9 mouse cellular contexts compared by ENCODE assay signal in genomic region chr11:100702906-100703305, GRCm38 (mm10). TPM values are rescaled to one million over a fixed set of nuclear protein-coding genes. Genes with fewer than 3 reads are reported as not detected.
DNase-seq lines count a peak whose midpoint lies in the region; ATAC-seq and TF ChIP-seq lines count a peak whose summit lies in the region.
"Had no signal": no experiment of that assay in that cellular context is flagged by ENCODE, and none has a peak within 500 bp of the region (broad histone marks: within the 10 kb centered on the region; RNA-seq: fewer than 3 reads in every experiment).

No protein-coding gene starts in this region.

- no peak for TF ChIP-seq CTCF in midbrain, postnatal 0 days (IDR thresholded peaks at IDR 0.05)
- no peak for TF ChIP-seq CTCF in intestine, postnatal 0 days (IDR thresholded peaks at IDR 0.05; ENCODE audit: low read depth)

- 40% methylated on average over 7 of the region's 7 CpGs for WGBS in heart, embryonic 11.5 days (ENCODE audit: insufficient replicate concordance)
- 40% methylated on average over 7 of the region's 7 CpGs for WGBS in midbrain, postnatal 0 days
- 50% methylated on average over 7 of the region's 7 CpGs for WGBS in midbrain, embryonic 13.5 days
- 51% methylated on average over 7 of the region's 7 CpGs for WGBS in intestine, postnatal 0 days
- 38% methylated on average over 7 of the region's 7 CpGs for WGBS in stomach, embryonic 14.5 days

- H3K27ac ChIP-seq in heart, embryonic 11.5 days (ENCODE audit: low read depth, low read length): no peak overlapping the region
- H3K27ac ChIP-seq in midbrain, postnatal 0 days (ENCODE audit: low read depth, low read length): no peak overlapping the region
- H3K27ac ChIP-seq in midbrain, embryonic 13.5 days: no peak overlapping the region
- H3K27ac ChIP-seq in intestine, postnatal 0 days (ENCODE audit: low read depth, low read length): no peak overlapping the region
- no peak overlapping the region for H3K27ac ChIP-seq in stomach, embryonic 14.5 days (ENCODE audit: low read length)

- H3K4me1 ChIP-seq in heart, embryonic 11.5 days (ENCODE audit: control insufficient read depth, insufficient read depth, low read length): 0 out of 2 replicates have a peak, but pooled peaks cover 9% of the 10 kb centered on the region
- H3K4me1 ChIP-seq in midbrain, postnatal 0 days (ENCODE audit: insufficient read depth, low read length): no peaks in the 10 kb centered on the region
- H3K4me1 ChIP-seq in midbrain, embryonic 13.5 days (replicated peaks): peaks cover 5% of the 10 kb centered on the region
- H3K4me1 ChIP-seq in intestine, postnatal 0 days (replicated peaks; ENCODE audit: control insufficient read depth, insufficient read depth, low read length): 0 out of 2 replicates have a peak, but pooled peaks cover 4% of the 10 kb centered on the region
- peaks cover 3% of the 10 kb centered on the region; the same call in 1 of the 2 replicates for H3K4me1 ChIP-seq in stomach, embryonic 14.5 days (ENCODE audit: control insufficient read depth, insufficient read depth, low read length)

- no peak for ATAC-seq in heart, embryonic 11.5 days (replicated peaks; ENCODE audit: insufficient number of reproducible peaks, low FRiP score, low TSS enrichment)
- ATAC-seq in midbrain, postnatal 0 days (ENCODE audit: low FRiP score): no peak
- ATAC-seq in midbrain, embryonic 13.5 days: no peak
- ATAC-seq in intestine, postnatal 0 days: no peak
- no peak for ATAC-seq in stomach, embryonic 14.5 days (ENCODE audit: insufficient number of reproducible peaks, insufficient read depth, low FRiP score, low read depth)

- H3K4me2 ChIP-seq in heart, embryonic 11.5 days: peak overlapping the region; percentile 50
- 0 out of 2 replicates have a peak overlapping the region, but pooled peaks have one; percentile 15 for H3K4me2 ChIP-seq in midbrain, postnatal 0 days (ENCODE audit: low read depth, low read length, poor library complexity, severe bottlenecking)
- no peak overlapping the region for H3K4me2 ChIP-seq in midbrain, embryonic 13.5 days (replicated peaks)
- peak overlapping the region; percentile 67 for H3K4me2 ChIP-seq in intestine, postnatal 0 days (replicated peaks; ENCODE audit: low read depth)
- peak overlapping the region; percentile 33; the same call in 1 of the 2 replicates for H3K4me2 ChIP-seq in stomach, embryonic 14.5 days (replicated peaks; ENCODE audit: low read depth, low read length)

- intact Hi-C loops in heart, postnatal 14 days (cut with DNase I): loop anchor here (2.0 to 10.0 kb wide), 3 partner anchors 76 to 278 kb away; no protein-coding TSS in a partner anchor

- H3K9me3 ChIP-seq in heart, embryonic 11.5 days (replicated peaks; ENCODE audit: control insufficient read depth, low read length): no peaks in the 10 kb centered on the region
- H3K9me3 ChIP-seq in midbrain, postnatal 0 days (ENCODE audit: low read length): no peaks in the 10 kb centered on the region
- H3K9me3 ChIP-seq in midbrain, embryonic 13.5 days: no peaks in the 10 kb centered on the region
- no peaks in the 10 kb centered on the region for H3K9me3 ChIP-seq in intestine, postnatal 0 days (ENCODE audit: control insufficient read depth)
- no peaks in the 10 kb centered on the region for H3K9me3 ChIP-seq in stomach, embryonic 14.5 days (ENCODE audit: control insufficient read depth, low read depth, low read length)

- peaks cover 5% of the 10 kb centered on the region; the same call in 1 of the 2 replicates for H3K27me3 ChIP-seq in heart, embryonic 11.5 days (ENCODE audit: control insufficient read depth, insufficient read depth, low read length)
- no peaks in the 10 kb centered on the region for H3K27me3 ChIP-seq in midbrain, postnatal 0 days (ENCODE audit: insufficient read depth, low read length)
- H3K27me3 ChIP-seq in midbrain, embryonic 13.5 days: peaks cover 14% of the 10 kb centered on the region; the same call in 1 of the 2 replicates
- H3K27me3 ChIP-seq in intestine, postnatal 0 days (replicated peaks; ENCODE audit: control insufficient read depth, insufficient read depth, low read length): no peaks in the 10 kb centered on the region
- H3K27me3 ChIP-seq in stomach, embryonic 14.5 days (ENCODE audit: control insufficient read depth, insufficient read depth, low read length): no peaks in the 10 kb centered on the region

- peak overlapping the region; percentile 25 for H3K4me3 ChIP-seq in heart, embryonic 11.5 days (ENCODE audit: low read depth, low read length)
- no peak overlapping the region for H3K4me3 ChIP-seq in midbrain, postnatal 0 days (ENCODE audit: low read depth, low read length)
- H3K4me3 ChIP-seq in midbrain, embryonic 13.5 days (replicated peaks): no peak overlapping the region
- H3K4me3 ChIP-seq in intestine, postnatal 0 days (ENCODE audit: low read depth, low read length): peak overlapping the region; percentile 30
- H3K4me3 ChIP-seq in stomach, embryonic 14.5 days (ENCODE audit: low read depth, low read length): no peak overlapping the region

- DNase-seq in heart, postnatal 14 days: no peak
- DNase-seq in midbrain, postnatal 0 days (ENCODE audit: low spot score): no peak
- DNase-seq in adrenal gland, postnatal 10 days: no peak
- no peak for DNase-seq in adrenal gland, postnatal 4 days (ENCODE audit: low spot score in 2 of 2)
- DNase-seq: right cerebral cortex, postnatal 14 days had no signal

- H3K9ac ChIP-seq in heart, embryonic 11.5 days (ENCODE audit: low read depth, low read length): no peak overlapping the region
- H3K9ac ChIP-seq in midbrain, postnatal 0 days (replicated peaks; ENCODE audit: low read length, poor library complexity, severe bottlenecking): no peak overlapping the region
- no peak overlapping the region for H3K9ac ChIP-seq in midbrain, embryonic 13.5 days (replicated peaks)
- H3K9ac ChIP-seq in intestine, postnatal 0 days (ENCODE audit: low read depth, low read length): no peak overlapping the region
- 0 out of 2 replicates have a peak overlapping the region, but pooled peaks have one; percentile 2 for H3K9ac ChIP-seq in stomach, embryonic 14.5 days (replicated peaks; ENCODE audit: low read depth, low read length)

- peaks cover 11% of the 10 kb centered on the region for H3K36me3 ChIP-seq in heart, embryonic 11.5 days (ENCODE audit: control insufficient read depth, insufficient read depth, low read length)
- H3K36me3 ChIP-seq in midbrain, postnatal 0 days (ENCODE audit: insufficient read depth, low read length): peaks cover 33% of the 10 kb centered on the region
- H3K36me3 ChIP-seq in midbrain, embryonic 13.5 days: peaks cover 37% of the 10 kb centered on the region
- H3K36me3 ChIP-seq in intestine, postnatal 0 days (ENCODE audit: control insufficient read depth, insufficient read depth): peaks cover 34% of the 10 kb centered on the region
- peaks cover 30% of the 10 kb centered on the region for H3K36me3 ChIP-seq in stomach, embryonic 14.5 days (ENCODE audit: control insufficient read depth, insufficient read depth, low read length)

RNA-seq across cellular contexts. Expression of gene Dhx58, which starts 1.2 kb away (rescaled TPM):
- 0.65 and 1.3 TPM in 2 replicates for polyA plus RNA-seq in heart, embryonic 11.5 days (2014; fragmentation: Nextera tagmentation; extraction: Ambion mirVana)
- under 1 TPM; 0.76 to 1.00 TPM for total RNA-seq in heart, postnatal 14 days (2021)
- 2.4 and 3.8 TPM in 2 replicates for total RNA-seq in midbrain, postnatal 0 days (2014; rRNA removed)
- polyA plus RNA-seq in midbrain, postnatal 0 days (2015; fragmentation: Nextera tagmentation; extraction: Ambion mirVana): 1.8 and 2.2 TPM in 2 replicates
- 2.5 and 2.6 TPM in 2 replicates for polyA plus RNA-seq in midbrain, embryonic 13.5 days (2015; fragmentation: Nextera tagmentation; extraction: Ambion mirVana)
- 9.8 and 10.0 TPM in 2 replicates for polyA plus RNA-seq in intestine, postnatal 0 days (2015; fragmentation: Nextera tagmentation; extraction: Ambion mirVana)
- polyA plus RNA-seq in stomach, embryonic 14.5 days (2014; fragmentation: Nextera tagmentation; extraction: Ambion mirVana): 1.8 and 3.4 TPM in 2 replicates
- 1 to 10 TPM; 6.0 to 9.4 TPM for total RNA-seq in adrenal gland, postnatal 10 days (2021)
- 10 to 100 TPM; 12.6 to 14.2 TPM for total RNA-seq in adrenal gland, postnatal 4 days (2021)

RNA-seq across cellular contexts. Expression of gene Kat2a, which starts 9.4 kb away (rescaled TPM):
- polyA plus RNA-seq in heart, embryonic 11.5 days (2014; fragmentation: Nextera tagmentation; extraction: Ambion mirVana): 36.7 and 37.9 TPM in 2 replicates
- 10 to 100 TPM; 12.9 to 13.7 TPM for total RNA-seq in heart, postnatal 14 days (2021)
- 62.8 and 75.6 TPM in 2 replicates for total RNA-seq in midbrain, postnatal 0 days (2014; rRNA removed)
- 69.9 and 70.0 TPM in 2 replicates for polyA plus RNA-seq in midbrain, postnatal 0 days (2015; fragmentation: Nextera tagmentation; extraction: Ambion mirVana)
- polyA plus RNA-seq in midbrain, embryonic 13.5 days (2015; fragmentation: Nextera tagmentation; extraction: Ambion mirVana): 44.5 and 47.7 TPM in 2 replicates
- polyA plus RNA-seq in intestine, postnatal 0 days (2015; fragmentation: Nextera tagmentation; extraction: Ambion mirVana): 11.8 and 12.3 TPM in 2 replicates
- polyA plus RNA-seq in stomach, embryonic 14.5 days (2014; fragmentation: Nextera tagmentation; extraction: Ambion mirVana): 50.7 and 51.7 TPM in 2 replicates
- 10 to 100 TPM; 33.1 to 42.4 TPM for total RNA-seq in adrenal gland, postnatal 10 days (2021)
- total RNA-seq in adrenal gland, postnatal 4 days (2021): 10 to 100 TPM; 54.4 to 56.9 TPM

RNA-seq across cellular contexts. Expression of gene Zfp385c, which starts 10.7 kb away (rescaled TPM):
- polyA plus RNA-seq in heart, embryonic 11.5 days (2014; fragmentation: Nextera tagmentation; extraction: Ambion mirVana): 0.14 and 0.25 TPM in 2 replicates
- total RNA-seq in heart, postnatal 14 days (2021): under 1 TPM; 0.10 to 0.29 TPM
- total RNA-seq in midbrain, postnatal 0 days (2014; rRNA removed): 0.66 and 2.5 TPM in 2 replicates
- 0.53 and 0.98 TPM in 2 replicates for polyA plus RNA-seq in midbrain, postnatal 0 days (2015; fragmentation: Nextera tagmentation; extraction: Ambion mirVana)
- 0.45 and 0.70 TPM in 2 replicates for polyA plus RNA-seq in midbrain, embryonic 13.5 days (2015; fragmentation: Nextera tagmentation; extraction: Ambion mirVana)
- 0.09 and 0.20 TPM in 2 replicates for polyA plus RNA-seq in intestine, postnatal 0 days (2015; fragmentation: Nextera tagmentation; extraction: Ambion mirVana)
- polyA plus RNA-seq in stomach, embryonic 14.5 days (2014; fragmentation: Nextera tagmentation; extraction: Ambion mirVana): 0.22 TPM in 1 of 2 replicates, not detected in the other
- under 1 TPM; 0.42 to 0.67 TPM for total RNA-seq in adrenal gland, postnatal 10 days (2021)
- under 1 TPM; 0.59 to 0.64 TPM for total RNA-seq in adrenal gland, postnatal 4 days (2021)

RNA-seq across cellular contexts. Expression of gene Hspb9, which starts 10.7 kb away (rescaled TPM):
- 0.37 TPM in 1 of 2 replicates, not detected in the other for polyA plus RNA-seq in heart, embryonic 11.5 days (2014; fragmentation: Nextera tagmentation; extraction: Ambion mirVana)
- not detected for total RNA-seq in heart, postnatal 14 days (2021)
- total RNA-seq in midbrain, postnatal 0 days (2014; rRNA removed): not detected in 2 replicates
- not detected in 2 replicates for polyA plus RNA-seq in midbrain, postnatal 0 days (2015; fragmentation: Nextera tagmentation; extraction: Ambion mirVana)
- 0.26 TPM in 1 of 2 replicates, not detected in the other for polyA plus RNA-seq in midbrain, embryonic 13.5 days (2015; fragmentation: Nextera tagmentation; extraction: Ambion mirVana)
- 0.44 and 0.65 TPM in 2 replicates for polyA plus RNA-seq in intestine, postnatal 0 days (2015; fragmentation: Nextera tagmentation; extraction: Ambion mirVana)
- polyA plus RNA-seq in stomach, embryonic 14.5 days (2014; fragmentation: Nextera tagmentation; extraction: Ambion mirVana): 0.41 and 0.56 TPM in 2 replicates
- total RNA-seq in adrenal gland, postnatal 10 days (2021): under 1 TPM in 1 of 2 experiments, not detected in 1; 0.64 TPM
- total RNA-seq in adrenal gland, postnatal 4 days (2021): 1 to 10 TPM in 1 of 2 experiments, under 1 TPM in 1; 0.51 to 1.0 TPM

RNA-seq across cellular contexts. Expression of gene Rab5c, which starts 35.1 kb away (rescaled TPM):
- polyA plus RNA-seq in heart, embryonic 11.5 days (2014; fragmentation: Nextera tagmentation; extraction: Ambion mirVana): 30.8 and 41.1 TPM in 2 replicates
- 10 to 100 TPM; 70.4 to 74.6 TPM for total RNA-seq in heart, postnatal 14 days (2021)
- total RNA-seq in midbrain, postnatal 0 days (2014; rRNA removed): 218 and 250 TPM in 2 replicates
- polyA plus RNA-seq in midbrain, postnatal 0 days (2015; fragmentation: Nextera tagmentation; extraction: Ambion mirVana): 33.8 and 34.4 TPM in 2 replicates
- polyA plus RNA-seq in midbrain, embryonic 13.5 days (2015; fragmentation: Nextera tagmentation; extraction: Ambion mirVana): 27.4 and 29.5 TPM in 2 replicates
- 62.2 and 62.7 TPM in 2 replicates for polyA plus RNA-seq in intestine, postnatal 0 days (2015; fragmentation: Nextera tagmentation; extraction: Ambion mirVana)
- 55.5 and 65.7 TPM in 2 replicates for polyA plus RNA-seq in stomach, embryonic 14.5 days (2014; fragmentation: Nextera tagmentation; extraction: Ambion mirVana)
- total RNA-seq in adrenal gland, postnatal 10 days (2021): 100 to 1,000 TPM; 182 to 183 TPM
- total RNA-seq in adrenal gland, postnatal 4 days (2021): 100 to 1,000 TPM; 171 to 182 TPM

Comparison
In these comparisons a context has a peak if more than half of its experiments do, and no peak if none do; other contexts are left out.
1. H3K4me3 ChIP-seq: peak in heart, embryonic 11.5 days (single experiment) and intestine, postnatal 0 days (single experiment); none in midbrain, postnatal 0 days (single experiment), midbrain, embryonic 13.5 days (single experiment) and stomach, embryonic 14.5 days (single experiment).